Mouse (Mus musculus) thymus, postnatal 14 days (tissue): Measurements from ENCODE around the gene Zhx3.
A peak's percentile ranks its signal among the peaks of the same experiment; 100 is the strongest.

Source experiments
- DNase-seq: peaks from one replicate; pipeline ENCODE4 v3.0.0; 2021

Gene Zhx3

DNA sequence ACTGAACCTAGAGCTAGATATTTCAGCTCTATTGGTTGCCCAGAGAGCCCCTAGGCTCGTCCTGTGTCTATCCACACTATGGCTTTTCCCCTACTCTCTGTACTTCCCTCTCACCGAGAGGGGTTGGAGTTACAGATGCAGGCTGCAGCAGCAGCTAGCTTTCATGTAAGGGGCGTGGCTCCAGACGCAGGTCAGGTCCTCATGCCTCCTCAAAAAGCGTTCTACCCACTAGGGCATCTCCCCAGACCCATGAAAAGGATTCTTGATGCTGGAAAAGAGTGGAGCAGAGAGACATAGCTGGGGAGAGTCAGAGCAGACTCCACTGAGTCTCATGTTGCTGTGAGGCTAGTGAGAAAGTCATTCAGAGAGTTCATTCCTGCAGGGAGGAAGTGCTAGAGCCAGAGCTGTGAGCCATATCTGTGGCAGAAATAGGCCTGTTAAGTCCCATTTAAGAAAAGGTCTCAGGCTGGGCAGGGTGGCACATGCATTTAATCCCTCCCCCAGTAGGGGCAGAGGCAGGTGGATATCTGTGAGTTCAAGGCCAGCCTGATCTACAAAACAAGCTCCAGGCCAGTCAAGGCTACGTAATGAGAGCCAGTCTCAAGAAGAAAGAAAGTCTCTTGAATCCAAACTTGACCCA, 8.8 kb upstream of the Zhx3 start:
- DNase-seq: no peak

DNA sequence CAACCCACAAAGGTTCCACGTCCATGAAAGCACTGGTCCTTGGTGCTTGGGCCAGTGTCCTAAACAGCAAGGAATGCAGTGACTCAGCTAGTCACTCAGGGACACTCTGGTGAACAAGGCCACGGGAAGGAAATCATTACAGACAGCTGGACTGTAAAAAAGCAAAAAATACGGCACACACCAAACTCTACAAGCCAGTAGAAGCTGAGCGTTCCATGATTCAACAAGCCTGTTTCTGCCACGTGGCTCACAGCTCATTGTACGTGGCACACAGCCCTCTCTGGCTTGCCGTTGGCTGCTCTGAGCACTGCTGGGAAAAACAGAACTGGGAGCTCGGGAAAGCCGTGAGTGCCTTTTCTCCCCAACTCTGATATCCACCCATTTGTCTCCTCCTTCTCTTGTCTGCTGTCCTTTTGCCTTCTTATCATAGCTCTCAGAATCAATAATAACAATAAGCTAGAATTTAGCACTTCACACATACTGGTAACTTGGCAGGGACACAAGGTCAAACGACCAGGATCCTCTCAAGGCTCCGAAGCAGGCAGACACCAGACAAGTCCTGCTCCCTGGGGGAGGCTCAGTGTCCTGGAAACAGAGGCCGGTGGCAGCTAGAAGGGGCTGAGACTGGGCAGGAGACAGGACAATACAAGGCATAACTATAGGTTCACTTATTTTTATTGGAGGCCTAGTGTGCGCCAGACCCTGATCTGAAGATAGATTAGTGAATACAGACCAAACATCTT, 7.8 kb upstream of the Zhx3 start, which contains the start of gene Lpin3:
Gene Lpin3, plus strand, starts transcription at position 218 of the 743 bp plus-strand sequence.
- no peak for DNase-seq

DNA sequence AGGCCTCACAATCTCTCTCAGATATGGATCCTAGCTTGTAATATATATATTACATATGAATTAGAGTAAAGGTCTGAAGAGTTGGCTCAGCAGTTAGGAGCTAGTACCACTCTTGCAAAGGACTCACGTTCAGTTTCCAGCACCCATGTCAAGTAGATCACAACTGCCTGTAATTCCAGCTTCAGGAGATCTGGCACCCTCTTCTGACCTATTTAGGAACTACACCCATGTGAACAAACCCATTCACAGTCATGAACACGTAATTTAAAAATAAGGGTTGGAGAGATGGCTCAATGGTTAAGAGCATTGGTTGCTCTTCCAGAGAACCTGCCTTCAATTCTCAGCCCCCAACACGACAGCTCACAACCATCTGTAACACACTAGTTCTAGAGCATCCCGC, 3.3 kb upstream of the Zhx3 start:
- peak; percentile 20 for DNase-seq

DNA sequence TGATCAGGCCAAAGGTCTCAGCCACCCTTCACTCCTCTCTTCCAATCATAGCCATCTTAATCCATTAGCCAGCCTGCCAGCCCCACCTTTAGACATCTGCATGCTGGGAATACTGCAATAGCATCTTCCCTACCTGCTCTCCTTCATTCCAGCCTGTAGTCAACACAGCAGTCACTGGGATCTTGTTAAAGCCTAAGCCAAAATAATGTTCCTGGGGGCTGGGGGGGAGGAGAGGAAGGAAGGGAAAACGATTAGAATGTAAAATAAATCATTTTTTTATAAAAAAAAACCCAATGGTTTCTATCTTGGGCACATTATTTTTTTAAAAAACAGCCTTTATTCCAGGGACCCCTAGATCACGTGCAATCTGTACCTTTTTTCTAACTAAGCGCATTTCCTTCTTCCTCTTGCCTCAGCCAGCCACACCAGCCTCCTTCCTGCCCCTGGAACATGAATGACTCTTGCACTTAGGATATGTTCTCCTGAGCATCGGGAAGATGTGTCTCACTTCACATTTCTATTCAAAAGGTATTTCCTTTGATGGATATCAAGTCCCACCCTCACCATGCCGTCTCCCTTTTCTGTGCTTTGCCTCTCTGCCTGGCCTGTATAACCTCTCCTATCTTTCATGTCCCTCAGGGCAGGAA, 1.6 kb upstream of the Zhx3 start:
- DNase-seq: no peak

DNA sequence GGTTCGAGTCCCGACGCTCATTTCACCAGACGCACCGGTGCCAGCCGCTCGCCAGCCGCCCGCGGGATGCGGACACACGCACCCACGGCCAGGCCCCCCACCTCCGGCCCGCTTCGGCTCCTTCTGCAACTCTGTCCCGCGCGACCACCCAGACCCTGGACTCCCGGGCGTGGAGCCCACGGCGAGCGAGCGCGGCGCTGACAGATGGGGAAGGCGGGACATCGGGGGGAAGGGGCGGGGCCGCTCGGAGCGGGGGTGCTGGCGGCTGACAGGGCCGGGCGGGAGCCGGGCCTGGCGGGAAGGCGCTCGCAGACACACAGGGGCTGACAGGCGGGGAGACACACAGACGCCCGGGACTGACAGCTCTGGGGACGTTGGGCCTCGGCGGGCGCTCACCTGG, 403 bp downstream of the Zhx3 start:
- DNase-seq: peak; percentile 87

DNA sequence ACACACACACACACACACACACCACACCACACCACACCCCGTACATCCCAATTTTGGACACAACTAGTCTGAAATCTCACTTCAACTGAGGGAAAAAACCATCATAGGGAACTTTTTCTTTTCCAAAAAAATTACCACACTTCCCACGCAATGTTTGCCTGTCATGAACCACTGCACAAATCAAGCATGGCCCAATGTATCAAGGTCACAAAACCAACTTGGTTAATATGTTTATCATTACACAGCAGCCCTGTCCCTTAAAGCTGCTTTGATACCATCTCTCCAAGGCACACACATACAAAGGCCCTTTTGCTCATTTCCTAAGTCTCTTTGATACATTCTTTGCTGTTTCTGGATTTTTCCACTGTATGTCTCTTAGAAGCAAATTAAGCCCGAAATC, 1.5 kb downstream of the Zhx3 start:
- no peak for DNase-seq

DNA sequence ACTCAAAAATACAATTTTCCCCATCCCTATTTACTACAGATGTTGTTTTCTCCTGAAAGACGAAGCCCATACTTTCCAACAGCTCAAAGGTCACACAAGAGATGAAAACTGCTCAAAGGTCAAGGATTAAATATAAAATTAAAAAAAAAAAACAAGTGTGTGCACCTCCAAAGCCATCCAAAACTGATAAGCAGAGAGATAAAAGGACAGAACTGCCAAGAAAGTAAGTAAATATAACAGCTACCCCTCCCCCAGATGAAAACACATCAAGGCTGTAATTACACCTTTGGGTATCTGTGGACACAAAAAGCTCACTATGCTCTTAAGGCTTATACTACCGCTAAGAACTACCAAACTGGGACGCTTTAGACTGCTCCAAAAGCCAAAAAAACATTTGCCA, 3.4 kb downstream of the Zhx3 start:
- DNase-seq: no peak

DNA sequence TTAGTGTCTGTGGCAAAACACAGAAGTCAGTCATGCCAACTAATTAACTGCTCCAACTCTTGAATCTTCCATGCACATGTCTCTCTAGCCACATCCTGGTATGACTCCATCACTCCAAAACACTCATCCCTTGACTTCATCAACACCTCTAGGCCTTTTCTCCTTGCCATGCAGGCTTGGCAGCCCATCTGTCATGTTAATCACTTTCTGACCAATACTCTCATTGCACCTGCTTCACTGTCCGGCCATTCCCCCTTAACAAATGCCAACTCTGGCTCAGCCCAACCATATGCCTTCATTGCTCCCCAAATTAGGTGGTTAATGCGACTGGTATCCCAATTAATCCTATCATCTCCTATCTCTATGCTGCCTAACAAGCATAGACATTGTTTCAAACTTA, 7.5 kb downstream of the Zhx3 start:
- DNase-seq: no peak

DNA sequence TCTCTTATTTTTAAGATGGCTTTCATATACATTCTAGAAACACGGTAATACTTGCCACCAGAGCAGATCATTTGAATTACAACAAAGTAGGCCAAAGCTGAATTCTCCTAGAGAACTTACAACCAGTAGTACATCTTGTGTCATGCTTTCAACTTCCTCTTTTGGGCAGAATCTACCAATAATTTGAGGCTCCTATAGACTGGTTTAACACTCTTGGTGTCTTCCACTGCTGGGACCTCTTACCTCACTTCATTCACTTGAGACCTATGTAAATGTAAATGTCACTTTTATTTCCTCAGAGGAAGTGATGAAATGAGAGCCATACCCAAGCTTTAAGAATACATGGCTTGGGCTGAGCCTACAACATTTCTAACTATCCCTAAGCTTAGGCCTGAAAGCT, 8.7 kb downstream of the Zhx3 start:
- no peak for DNase-seq

DNA sequence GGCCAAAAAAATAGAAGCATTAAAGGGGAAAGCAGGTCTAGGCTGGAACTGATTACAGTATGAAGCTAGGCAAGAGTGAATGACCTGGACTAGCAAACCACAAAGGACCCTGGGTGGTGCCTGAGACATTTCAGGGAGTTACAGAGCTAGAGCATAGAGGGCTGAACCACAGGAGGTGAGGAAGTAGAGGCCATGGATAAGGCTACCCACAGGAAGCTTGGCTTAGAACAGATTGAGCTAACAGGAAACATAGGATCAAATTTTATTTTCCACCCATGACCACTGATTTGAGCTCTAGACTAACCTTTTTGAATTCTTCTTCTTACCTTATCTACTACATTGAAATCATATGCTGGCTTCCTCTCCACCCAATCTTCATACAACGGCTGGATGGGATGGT, 12.4 kb downstream of the Zhx3 start:
- no peak for DNase-seq

DNA sequence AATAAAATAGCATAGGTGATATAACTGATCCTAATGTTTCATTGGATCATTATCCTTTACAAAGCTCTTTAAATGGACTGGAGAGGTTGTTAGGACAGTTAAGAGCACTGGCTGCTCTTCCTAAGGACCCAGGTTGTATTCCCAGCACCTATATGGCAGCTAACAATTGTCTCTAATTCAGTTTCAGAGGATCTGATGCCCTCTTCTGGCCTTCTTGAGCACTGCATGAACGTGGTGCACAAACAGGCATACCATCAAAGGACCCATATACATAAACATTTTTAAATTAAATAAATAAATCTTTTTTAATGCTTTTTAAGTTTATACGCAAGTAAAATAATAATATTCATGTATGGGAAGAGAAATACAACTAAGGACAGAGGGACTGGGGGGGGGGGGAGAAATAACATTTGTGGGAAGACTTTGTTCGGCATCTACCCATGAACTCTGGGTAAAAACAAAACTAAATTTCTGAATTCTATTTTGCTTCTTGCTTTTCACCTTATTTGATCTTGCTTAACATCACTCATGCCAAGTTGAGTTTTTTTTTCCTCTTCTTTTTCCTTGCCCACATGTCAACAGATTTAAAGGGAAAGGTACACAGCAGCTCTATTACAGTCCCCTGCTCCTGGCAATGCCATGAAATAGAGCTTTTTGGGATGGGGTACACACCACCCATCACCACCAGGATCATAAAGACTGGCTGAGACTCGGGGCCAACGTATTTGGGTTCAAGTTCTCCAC, 16.3 kb downstream of the Zhx3 start:
- no peak for DNase-seq

DNA sequence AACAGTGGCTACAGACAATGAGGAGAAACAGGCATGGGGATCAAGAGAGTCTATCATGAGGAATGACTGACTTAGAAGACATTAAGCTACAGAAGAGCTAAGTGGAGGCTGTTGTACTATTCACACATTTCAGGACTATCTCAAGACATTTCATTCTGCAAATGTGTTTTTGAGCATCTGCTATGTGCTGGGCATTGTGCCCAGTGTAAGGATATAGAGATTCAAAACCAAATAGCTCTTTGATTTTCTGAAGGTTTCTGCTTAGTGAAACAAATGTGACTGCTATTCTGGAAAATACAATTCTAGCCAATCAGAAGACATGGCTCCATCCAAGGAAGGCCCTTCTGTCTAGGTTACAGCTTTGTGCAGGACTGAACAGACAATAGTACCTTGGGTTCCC, 18.1 kb downstream of the Zhx3 start:
- no peak for DNase-seq

DNA sequence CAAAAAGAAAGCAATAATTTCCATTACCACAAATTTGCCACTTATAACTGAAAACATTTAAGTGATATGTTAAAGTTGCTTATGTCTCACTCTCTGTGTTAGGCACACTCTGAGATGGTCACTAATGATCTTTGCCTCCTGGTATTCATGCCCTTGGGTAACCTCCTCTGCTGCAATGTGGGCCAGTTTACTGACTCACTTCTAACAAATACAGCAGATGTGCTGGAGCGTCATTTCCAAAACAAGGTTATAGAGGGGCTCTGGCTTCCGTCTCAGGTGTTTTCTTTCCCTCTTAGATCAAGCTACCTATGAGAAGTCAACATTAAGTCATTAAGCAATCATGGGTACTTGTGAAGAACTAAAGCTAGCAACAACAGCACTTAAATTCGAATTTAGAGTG, 22.4 kb downstream of the Zhx3 start:
- no peak for DNase-seq

DNA sequence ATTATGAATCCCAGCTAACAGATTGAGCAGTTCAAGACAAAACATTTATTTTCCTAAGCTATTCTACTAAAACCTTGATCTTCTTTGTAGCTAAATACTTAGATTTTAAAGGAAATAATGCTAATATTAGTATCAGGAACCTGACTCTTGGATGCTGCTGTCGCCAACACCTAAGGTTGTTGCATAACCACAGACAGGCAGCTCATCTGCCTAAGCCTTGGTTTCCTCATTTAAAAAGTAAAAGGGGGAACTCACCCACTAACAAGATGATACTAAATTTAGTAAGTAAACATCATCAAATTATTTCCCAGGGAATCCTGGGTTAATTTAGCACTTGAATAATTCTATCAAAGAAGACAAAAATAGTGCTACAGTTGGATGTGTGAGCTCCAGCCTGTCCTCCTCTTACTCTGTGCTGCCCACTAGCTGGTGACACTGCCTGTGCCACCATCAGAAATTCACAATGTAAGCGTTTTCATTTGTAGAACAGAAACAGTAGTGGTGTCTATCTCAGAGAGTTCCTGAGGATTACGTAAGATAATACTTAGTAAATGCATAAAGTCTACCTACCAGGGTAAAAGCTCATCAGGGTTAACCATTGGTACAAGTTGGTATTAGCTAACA, 23.1 kb downstream of the Zhx3 start:
- no peak for DNase-seq

DNA sequence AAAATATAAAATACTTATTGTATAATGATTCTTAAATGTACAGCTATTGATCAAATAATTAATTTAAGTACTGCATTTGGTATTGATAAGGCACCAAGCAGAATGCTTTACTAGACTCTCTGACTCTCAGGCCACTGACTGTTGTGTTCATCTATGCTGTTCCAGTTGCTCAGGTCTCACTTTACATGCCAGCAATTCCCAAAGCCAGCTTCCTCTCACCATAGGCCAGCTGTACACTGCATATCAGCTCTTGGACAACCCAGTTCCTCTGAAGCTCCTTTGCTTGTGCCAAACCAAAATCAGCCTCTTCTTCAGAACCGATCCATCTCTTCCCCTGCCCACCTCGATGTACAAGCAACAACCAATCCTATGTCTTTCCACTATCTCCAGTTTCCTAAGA, 24.6 kb downstream of the Zhx3 start:
- DNase-seq: no peak

DNA sequence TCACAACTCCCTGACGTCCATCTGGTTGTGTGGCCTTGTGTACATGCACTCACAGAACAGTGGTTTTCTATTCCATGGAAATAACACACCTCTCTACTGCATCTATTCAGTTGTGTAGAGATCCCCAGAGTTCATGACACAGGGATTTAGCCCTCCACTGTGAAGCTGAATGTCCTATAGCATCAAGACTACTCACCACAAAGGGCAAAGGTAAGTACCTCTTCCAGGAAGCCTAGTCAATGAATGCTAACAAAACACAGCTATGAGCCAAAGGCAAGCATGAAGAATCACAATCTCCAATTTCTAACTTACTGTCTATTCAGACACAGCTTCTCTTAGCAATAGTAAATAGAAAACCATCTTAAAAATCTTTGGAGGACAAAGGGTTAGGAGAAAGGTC, 25.1 kb downstream of the Zhx3 start:
- no peak for DNase-seq

DNA sequence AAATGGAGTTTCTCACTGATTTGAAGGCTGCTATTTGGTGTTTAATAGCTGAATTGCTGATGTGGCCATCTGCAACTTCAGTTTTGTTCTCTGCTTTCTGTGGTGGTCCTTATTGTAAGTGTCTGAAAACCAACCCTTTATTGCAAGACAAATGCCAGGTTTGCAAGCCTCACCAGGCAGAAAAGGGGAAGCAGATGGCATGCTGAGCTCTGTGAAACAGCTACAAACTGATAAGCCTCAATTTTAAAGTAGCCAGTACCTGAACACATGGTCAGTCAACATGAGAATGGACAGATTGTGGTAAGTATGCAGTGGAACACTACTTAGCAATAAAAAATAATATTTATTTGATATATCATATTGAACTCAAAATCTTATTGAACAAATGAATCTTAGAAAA, 32.0 kb downstream of the Zhx3 start:
- DNase-seq: no peak

DNA sequence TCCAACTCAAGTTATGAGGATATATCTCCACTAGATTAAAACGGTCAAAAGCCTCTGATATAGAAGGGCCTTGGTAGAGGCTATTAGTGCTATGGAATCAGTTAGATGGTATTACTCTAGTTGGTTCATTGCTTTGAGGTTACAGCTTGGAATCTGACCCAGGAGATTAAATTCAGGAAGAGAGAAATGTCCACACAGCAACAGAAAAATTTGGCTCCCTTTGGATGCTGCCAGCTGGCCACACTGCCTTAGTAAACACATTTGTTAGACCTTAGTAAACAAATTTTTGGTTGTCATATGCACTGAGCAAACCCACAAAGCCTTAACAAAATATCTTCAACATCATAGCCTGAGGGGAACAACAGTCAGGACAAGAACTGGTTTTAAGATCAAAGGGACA, 62.0 kb downstream of the Zhx3 start:
- DNase-seq: no peak

DNA sequence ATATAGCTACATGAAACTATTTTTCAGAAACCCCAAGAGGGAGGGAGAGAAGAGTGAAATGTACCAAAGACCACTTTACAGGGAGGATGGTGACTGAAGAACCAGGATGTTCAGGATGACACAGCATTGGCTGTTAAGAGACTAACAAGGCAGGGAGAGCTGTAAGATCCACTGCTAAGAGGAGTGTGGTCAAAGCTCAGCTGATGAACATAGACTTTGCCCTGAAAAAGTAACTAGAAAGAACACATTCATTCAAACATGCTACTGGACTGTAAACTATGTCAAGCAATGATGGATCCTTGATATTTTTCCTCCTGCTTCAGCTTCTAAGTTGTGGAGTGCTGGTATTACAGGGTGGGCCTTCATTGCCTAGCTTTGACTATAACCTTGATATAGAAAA, 62.4 kb downstream of the Zhx3 start:
- no peak for DNase-seq

DNA sequence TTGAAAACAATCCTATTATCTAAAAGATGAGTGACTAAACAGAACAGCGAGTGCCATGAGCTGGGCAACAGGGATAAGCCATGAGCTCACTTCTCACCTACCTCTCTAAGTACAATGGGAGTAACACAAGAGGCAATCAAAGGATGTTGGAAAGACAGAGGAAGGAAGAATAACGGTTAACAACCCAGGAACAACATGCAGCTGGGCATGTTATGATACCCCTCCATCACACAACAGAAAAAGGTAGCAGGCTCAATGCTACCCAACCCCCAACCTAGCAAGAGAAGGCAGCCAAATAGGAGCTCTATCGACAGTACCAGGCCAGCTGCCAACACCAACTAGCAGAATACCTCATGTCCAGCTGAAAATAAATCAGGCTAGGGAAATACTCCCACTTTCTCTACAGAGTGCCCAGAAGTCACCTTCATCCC, 66.7 kb downstream of the Zhx3 start:
- DNase-seq: no peak

DNA sequence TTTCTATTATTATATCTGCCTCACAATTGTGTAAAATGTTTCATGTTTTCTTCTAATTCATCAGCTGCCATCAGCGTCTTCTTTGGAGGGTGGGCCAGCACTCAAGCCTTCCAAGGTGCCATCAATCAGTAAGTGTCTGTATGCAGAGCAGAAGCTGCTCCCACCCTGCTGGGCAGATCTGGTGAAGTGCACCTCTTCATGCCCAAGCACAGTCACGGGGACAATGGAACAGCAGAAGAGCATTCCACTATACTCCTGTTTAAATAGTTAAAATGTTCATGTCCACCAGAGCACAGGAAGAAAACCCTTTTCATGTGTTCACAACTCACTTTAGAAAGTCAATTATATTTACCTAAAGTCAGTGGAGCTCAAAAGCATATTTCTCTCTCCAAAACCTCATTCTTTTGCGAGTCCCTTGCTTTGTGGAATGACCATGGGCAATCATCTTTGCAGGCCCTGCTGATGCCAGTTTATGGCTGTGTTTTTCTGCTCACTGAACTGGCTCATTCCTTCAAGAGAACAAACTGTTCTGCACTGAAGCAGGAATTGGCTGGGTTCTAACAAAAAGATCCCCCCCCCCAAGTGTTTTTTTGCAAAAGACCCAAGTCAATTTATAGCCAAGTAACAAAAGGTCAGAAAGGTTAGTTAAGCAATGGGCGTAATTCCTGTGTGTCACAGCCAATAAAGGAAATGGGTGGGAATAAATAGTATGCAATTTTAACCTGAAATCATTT, 67.8 kb downstream of the Zhx3 start:
- DNase-seq: no peak

DNA sequence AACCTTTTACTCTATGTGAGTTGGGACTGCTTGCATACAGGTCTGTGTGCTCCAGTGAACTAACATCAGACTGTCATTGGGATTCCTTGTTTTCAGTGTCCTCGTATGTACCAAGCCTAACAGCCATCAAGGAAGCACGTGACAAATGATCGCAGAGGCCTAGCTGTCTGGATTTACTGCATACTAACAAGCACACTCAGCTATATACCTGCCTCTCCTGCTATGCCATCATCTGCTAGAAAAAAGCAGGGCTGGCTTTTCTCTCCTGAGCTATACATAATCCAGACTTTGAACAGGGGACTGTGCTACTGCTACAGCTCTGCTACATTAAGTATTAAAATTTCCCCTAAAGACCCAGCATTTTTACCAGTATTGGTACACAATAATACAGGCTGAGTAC, 70.5 kb downstream of the Zhx3 start:
- no peak for DNase-seq
